8 mouse cellular contexts compared by ENCODE assay signal in genomic region chr5:4023742-4024681, GRCm38 (mm10).
DNase-seq lines count a peak whose midpoint lies in the region; ATAC-seq and TF ChIP-seq lines count a peak whose summit lies in the region.

No protein-coding gene starts in this region.

- 24% methylated on average over 16 of the region's 16 CpGs for WGBS in heart, embryonic 16.5 days
- 29% methylated on average over 16 of the region's 16 CpGs for WGBS in limb, embryonic 14.5 days
- WGBS in hindbrain, embryonic 12.5 days: 79% methylated on average over 16 of the region's 16 CpGs

- peak overlapping the region; percentile 60 for H3K4me2 ChIP-seq in heart, embryonic 16.5 days (ENCODE audit: low read depth, low read length)
- H3K4me2 ChIP-seq in limb, embryonic 14.5 days (replicated peaks; ENCODE audit: low read depth, low read length, severe bottlenecking): peak overlapping the region; percentile 32
- no peak overlapping the region for H3K4me2 ChIP-seq in hindbrain, embryonic 12.5 days (replicated peaks)

- TF ChIP-seq POLR2A in limb, embryonic 14.5 days (IDR thresholded peaks at IDR 0.05; ENCODE audit: borderline replicate concordance, extremely low read depth, insufficient read depth, insufficient read length): no peak

- H3K9ac ChIP-seq in heart, embryonic 16.5 days (ENCODE audit: low read length): peak overlapping the region; percentile 53; the same call in 1 of the 2 replicates
- 0 out of 2 replicates have a peak overlapping the region, but pooled peaks have one; percentile 2 for H3K9ac ChIP-seq in limb, embryonic 14.5 days (ENCODE audit: low read depth, low read length, severe bottlenecking)
- H3K9ac ChIP-seq in hindbrain, embryonic 12.5 days: no peak overlapping the region

- H3K36me3 ChIP-seq in heart, embryonic 16.5 days (ENCODE audit: control insufficient read depth, insufficient read depth): peaks cover 7% of the 10 kb centered on the region; the same call in 1 of the 2 replicates
- H3K36me3 ChIP-seq in limb, embryonic 14.5 days (ENCODE audit: control insufficient read depth, insufficient read depth, low read length): peaks cover 16% of the 10 kb centered on the region
- H3K36me3 ChIP-seq in hindbrain, embryonic 12.5 days: peaks cover 33% of the 10 kb centered on the region

- no peaks in the 10 kb centered on the region for H3K9me3 ChIP-seq in heart, embryonic 16.5 days (replicated peaks; ENCODE audit: control insufficient read depth, low read length)
- H3K9me3 ChIP-seq in limb, embryonic 14.5 days (ENCODE audit: control insufficient read depth, low read length): no peaks in the 10 kb centered on the region
- H3K9me3 ChIP-seq in hindbrain, embryonic 12.5 days (replicated peaks): no peaks in the 10 kb centered on the region

- no peaks in the 10 kb centered on the region for H3K27me3 ChIP-seq in heart, embryonic 16.5 days (ENCODE audit: control insufficient read depth, insufficient read depth, low read length)
- H3K27me3 ChIP-seq in limb, embryonic 14.5 days (ENCODE audit: control insufficient read depth, insufficient read depth, low read length): no peaks in the 10 kb centered on the region
- H3K27me3 ChIP-seq in hindbrain, embryonic 12.5 days: no peaks in the 10 kb centered on the region

- peak; percentile 15 for DNase-seq in urinary bladder, postnatal 25 days (ENCODE audit: low spot score)
- DNase-seq in urinary bladder, adult 2 months (ENCODE audit: low spot score): no peak
- peak; percentile 22 for DNase-seq in embryo, embryonic 11 days
- DNase-seq in limb, embryonic 14.5 days (ENCODE audit: low spot score): peak; percentile 76
- DNase-seq in left cerebral cortex, postnatal 25 days (ENCODE audit: low spot score in 2 of 2): no peak

- peak; percentile 66 for ATAC-seq in heart, embryonic 16.5 days (replicated peaks; ENCODE audit: extremely low read depth, insufficient read depth, low FRiP score)
- ATAC-seq in limb, embryonic 14.5 days (ENCODE audit: low FRiP score, low read depth): peak; percentile 76
- no peak for ATAC-seq in megakaryocyte progenitor cell, adult 5-6 weeks (replicated peaks; ENCODE audit: poor library complexity)
- no peak for ATAC-seq in hindbrain, embryonic 12.5 days (ENCODE audit: low FRiP score)

- intact Hi-C loops in left cerebral cortex, postnatal 25 days (cut with DNase I): no loop called here

- H3K27ac ChIP-seq in heart, embryonic 16.5 days (ENCODE audit: low read length): peak overlapping the region; percentile 89
- H3K27ac ChIP-seq in limb, embryonic 14.5 days (replicated peaks; ENCODE audit: low read depth, low read length): peak overlapping the region; percentile 69
- H3K27ac ChIP-seq in hindbrain, embryonic 12.5 days: no peak overlapping the region

- H3K4me1 ChIP-seq in heart, embryonic 16.5 days (ENCODE audit: control insufficient read depth, insufficient read depth, low read length): peaks cover 11% of the 10 kb centered on the region
- peaks cover 7% of the 10 kb centered on the region for H3K4me1 ChIP-seq in limb, embryonic 14.5 days (ENCODE audit: control insufficient read depth, insufficient read depth, low read length)
- H3K4me1 ChIP-seq in hindbrain, embryonic 12.5 days: no peaks in the 10 kb centered on the region

- H3K4me3 ChIP-seq in heart, embryonic 16.5 days (ENCODE audit: low read length): peak overlapping the region; percentile 35
- H3K4me3 ChIP-seq in limb, embryonic 14.5 days (replicated peaks; ENCODE audit: low read length): no peak overlapping the region
- H3K4me3 ChIP-seq in hindbrain, embryonic 12.5 days: no peak overlapping the region

Comparison
In these comparisons a context has a peak if more than half of its experiments do, and no peak if none do; other contexts are left out.
1. DNase-seq: peak in urinary bladder, postnatal 25 days (single experiment), embryo, embryonic 11 days (single experiment) and limb, embryonic 14.5 days (single experiment); none in urinary bladder, adult 2 months (single experiment) and left cerebral cortex, postnatal 25 days (0 of 2).
2. ATAC-seq: peak in heart, embryonic 16.5 days (single experiment) and limb, embryonic 14.5 days (single experiment); none in megakaryocyte progenitor cell, adult 5-6 weeks (single experiment) and hindbrain, embryonic 12.5 days (single experiment).